Mouse (Mus musculus): ENCODE measurements around the gene Tia1. TPM values are rescaled to one million over a fixed set of nuclear protein-coding genes. Genes with fewer than 3 reads are reported as not detected.

Tia1 gene
- 15.2 and 19.3 TPM in 2 replicates for polyA plus RNA-seq (2012; ENCODE audit: insufficient read depth, insufficient read length, missing spikeins)

DNA sequence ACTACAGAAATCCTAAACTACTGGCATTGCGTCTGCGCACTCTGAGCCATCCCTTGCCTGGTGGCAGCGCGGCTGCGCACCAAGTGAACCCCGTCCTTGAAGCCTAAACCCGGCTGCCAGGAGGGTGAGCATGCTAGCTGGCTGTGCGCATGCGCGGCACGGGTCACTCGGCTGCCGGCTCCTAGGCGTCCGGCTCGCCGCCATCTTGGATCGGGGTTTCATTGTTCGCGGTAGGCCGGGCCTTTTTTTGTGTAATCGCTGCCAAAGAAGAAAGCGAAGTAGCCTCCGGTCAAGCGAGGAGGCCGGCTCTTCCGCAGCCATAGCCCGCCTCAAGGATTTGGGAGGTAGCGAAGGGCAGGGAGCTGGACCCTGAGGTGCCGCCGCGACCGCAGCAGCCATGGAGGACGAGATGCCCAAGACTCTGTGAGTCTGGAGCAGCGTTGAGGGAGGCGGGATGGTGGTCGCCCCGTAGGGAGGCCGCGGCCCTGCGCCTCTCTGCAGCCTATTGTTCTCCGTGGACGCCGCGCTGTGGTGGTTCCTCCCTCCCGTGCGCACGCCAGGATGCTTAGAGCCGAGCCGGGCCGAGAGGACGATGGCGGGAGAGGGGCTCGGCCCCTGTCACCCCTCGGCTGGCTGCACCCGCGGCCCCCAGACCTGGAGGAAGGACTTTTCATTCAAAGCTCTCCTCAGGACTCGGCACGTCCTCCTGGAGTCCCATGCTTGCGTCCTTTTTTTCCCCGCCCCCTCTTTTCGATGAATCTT, at the start of gene Tia1:
Tia1 (plus strand) TSS at position 120 of the 762 bp plus-strand sequence.
- Histone ChIP-seq H3K4me3 (ENCODE audit: insufficient read depth, low read depth, low read length) (peak within 1 kb of the TSS; percentile 86), H3K27ac (replicated peaks; ENCODE audit: low read depth, low read length) (peak within 1 kb of the TSS; percentile 97), H3K4me1 (ENCODE audit: control insufficient read depth, insufficient read depth, insufficient read length, low read length) (peaks cover 9% of the 10 kb centered on the region)

GRCm38 (mm10) chr6:86354948-86355347, 49.1 kb upstream of the Tia1 start:
- Histone ChIP-seq H3K27ac (replicated peaks; ENCODE audit: low read depth, low read length) (no peak overlapping the region), H3K4me3 (ENCODE audit: insufficient read depth, low read depth, low read length) (no peak overlapping the region), H3K4me1 (ENCODE audit: control insufficient read depth, insufficient read depth, insufficient read length, low read length) (no peaks in the 10 kb centered on the region)

DNA sequence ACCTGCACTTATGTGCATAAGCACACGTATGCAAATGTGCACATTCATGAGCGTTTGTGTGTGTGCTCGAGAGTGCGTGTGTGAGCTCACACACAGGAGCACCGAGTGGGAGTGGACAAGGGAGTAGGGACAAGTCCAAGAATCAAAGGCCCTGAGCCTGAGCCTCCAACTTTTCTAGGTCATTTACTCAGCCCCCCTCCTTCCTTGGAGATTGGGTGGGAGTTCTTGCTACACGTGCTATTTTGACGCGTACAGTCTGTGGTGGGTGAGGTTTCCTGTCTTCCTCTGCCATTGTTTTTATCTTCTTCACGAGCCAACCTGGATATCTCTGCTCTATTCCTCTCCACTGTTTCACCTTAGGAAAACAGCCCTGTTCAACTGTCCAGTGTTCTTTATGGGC, 47.1 kb upstream of the Tia1 start:
- Histone ChIP-seq H3K4me3 (ENCODE audit: insufficient read depth, low read depth, low read length) (no peak overlapping the region), H3K27ac (replicated peaks; ENCODE audit: low read depth, low read length) (no peak overlapping the region), H3K4me1 (ENCODE audit: control insufficient read depth, insufficient read depth, insufficient read length, low read length) (no peaks in the 10 kb centered on the region)

DNA sequence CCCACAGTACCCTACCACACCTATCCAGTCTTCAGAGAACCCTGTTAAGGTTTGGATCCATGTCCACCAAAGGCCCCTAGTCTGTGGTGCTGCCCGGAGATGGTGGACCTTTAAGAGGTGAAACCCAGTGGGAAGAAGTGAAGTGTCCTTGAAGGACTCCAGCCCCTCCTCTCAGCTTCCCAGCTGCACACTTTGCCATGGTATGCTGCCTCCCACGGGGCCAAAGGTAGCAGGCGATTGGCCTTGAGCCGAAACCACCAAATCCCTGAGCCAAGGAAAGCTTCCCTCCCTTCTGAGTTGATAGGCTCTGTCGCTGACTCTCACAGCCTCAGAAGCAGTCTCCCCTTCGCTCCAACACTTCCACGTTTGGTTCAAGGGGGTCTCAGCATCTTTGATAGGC, 43.3 kb upstream of the Tia1 start:
- H3K4me3 ChIP-seq (ENCODE audit: insufficient read depth, low read depth, low read length), result no peak overlapping the region
- no peak overlapping the region for H3K27ac ChIP-seq (replicated peaks; ENCODE audit: low read depth, low read length)
- H3K4me1 ChIP-seq (ENCODE audit: control insufficient read depth, insufficient read depth, insufficient read length, low read length), result no peaks in the 10 kb centered on the region

DNA sequence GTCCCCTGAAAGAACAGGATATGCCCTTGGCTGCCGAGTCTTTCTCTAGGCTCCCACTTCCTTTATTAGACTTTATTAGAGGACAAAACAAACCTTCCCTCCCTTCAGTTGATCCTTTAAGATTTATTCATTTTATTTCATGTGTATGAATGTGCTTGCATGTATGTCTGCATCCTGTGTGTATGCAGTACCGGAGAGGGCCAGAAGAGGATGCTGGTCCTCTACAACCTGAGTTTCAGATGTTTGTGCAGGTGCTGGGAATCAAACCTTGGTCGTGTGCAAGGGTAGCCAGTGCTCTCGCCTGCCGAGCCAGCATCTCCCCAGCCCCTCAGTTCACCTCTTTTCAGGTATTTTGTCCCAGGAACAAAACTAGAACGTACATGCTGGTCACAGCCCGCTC, 42.6 kb upstream of the Tia1 start:
- Histone ChIP-seq H3K4me3 (ENCODE audit: insufficient read depth, low read depth, low read length) (no peak overlapping the region), H3K27ac (replicated peaks; ENCODE audit: low read depth, low read length) (no peak overlapping the region), H3K4me1 (ENCODE audit: control insufficient read depth, insufficient read depth, insufficient read length, low read length) (no peaks in the 10 kb centered on the region)

DNA sequence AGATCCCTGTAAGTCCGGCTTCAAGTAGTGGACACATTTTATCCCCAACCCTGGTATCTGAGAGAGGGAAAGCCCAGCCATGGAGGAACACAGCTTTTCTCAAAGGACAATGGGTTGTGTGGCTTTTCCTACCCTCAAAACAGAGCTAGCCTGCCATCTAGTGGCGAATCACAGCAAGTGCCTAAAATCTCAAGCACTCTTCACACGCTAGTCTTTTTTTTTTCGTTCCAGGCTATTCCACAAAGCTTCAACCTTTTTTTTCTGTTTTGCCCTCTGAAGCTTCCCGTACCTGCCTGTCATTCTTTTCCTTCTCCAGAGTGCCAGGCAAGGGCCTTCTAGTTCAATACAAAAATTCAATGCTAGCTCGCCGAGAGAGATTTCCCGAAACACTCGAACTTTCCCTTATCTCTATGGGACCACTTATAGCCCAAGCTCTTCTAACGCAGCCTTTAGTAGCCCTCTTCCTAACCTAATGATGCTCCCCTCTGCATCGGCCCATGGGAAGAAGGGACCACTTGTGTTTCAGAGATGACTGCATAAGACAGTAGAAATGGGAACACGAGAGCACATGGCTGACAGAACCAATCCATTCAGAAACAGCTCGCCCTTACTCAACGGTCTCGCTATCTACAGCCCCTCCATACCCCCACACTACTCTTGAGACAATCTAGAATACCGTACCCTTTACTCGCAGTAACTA, 39.4 kb upstream of the Tia1 start:
- Histone ChIP-seq H3K4me1 (ENCODE audit: control insufficient read depth, insufficient read depth, insufficient read length, low read length) (no peaks in the 10 kb centered on the region), H3K27ac (replicated peaks; ENCODE audit: low read depth, low read length) (no peak overlapping the region), H3K4me3 (ENCODE audit: insufficient read depth, low read depth, low read length) (peak overlapping the region; percentile 61)

GRCm38 (mm10) chr6:86365371-86366124, 38.5 kb upstream of the Tia1 start, which contains the start of gene Fam136a:
TSS of gene Fam136a (plus strand) at chr6:86365646.
- peak within 1 kb of the TSS; percentile 25 for H3K27ac ChIP-seq (replicated peaks; ENCODE audit: low read depth, low read length)
- H3K4me3 ChIP-seq (ENCODE audit: insufficient read depth, low read depth, low read length), result peak within 1 kb of the TSS; percentile 76
- no peaks in the 10 kb centered on the region for H3K4me1 ChIP-seq (ENCODE audit: control insufficient read depth, insufficient read depth, insufficient read length, low read length)

- peak overlapping the region; percentile 76 for H3K4me3 ChIP-seq (ENCODE audit: insufficient read depth, low read depth, low read length)
- H3K4me1 ChIP-seq (ENCODE audit: control insufficient read depth, insufficient read depth, insufficient read length, low read length), result no peaks in the 10 kb centered on the region
- peak overlapping the region; percentile 25 for H3K27ac ChIP-seq (replicated peaks; ENCODE audit: low read depth, low read length)
These were observed 37.7 kb upstream of the Tia1 start for GRCm38 (mm10) chr6:86366125-86366852.

- Histone ChIP-seq H3K4me3 (ENCODE audit: insufficient read depth, low read depth, low read length) (no peak overlapping the region), H3K4me1 (ENCODE audit: control insufficient read depth, insufficient read depth, insufficient read length, low read length) (no peaks in the 10 kb centered on the region), H3K27ac (replicated peaks; ENCODE audit: low read depth, low read length) (no peak overlapping the region)
These were observed 37.2 kb upstream of the Tia1 start for GRCm38 (mm10) chr6:86366853-86367249.

GRCm38 (mm10) chr6:86368479-86368878, 35.5 kb upstream of the Tia1 start:
- no peak overlapping the region for H3K27ac ChIP-seq (replicated peaks; ENCODE audit: low read depth, low read length)

GRCm38 (mm10) chr6:86370093-86370713, 33.8 kb upstream of the Tia1 start:
- no peak overlapping the region for H3K27ac ChIP-seq (replicated peaks; ENCODE audit: low read depth, low read length)
- 0 out of 2 replicates have a peak, but pooled peaks cover 2% of the 10 kb centered on the region for H3K4me1 ChIP-seq (ENCODE audit: control insufficient read depth, insufficient read depth, insufficient read length, low read length)
- H3K4me3 ChIP-seq (ENCODE audit: insufficient read depth, low read depth, low read length), result no peak overlapping the region; the same call in 1 of the 2 replicates

More at GRCm38 (mm10) chr6:86368479-86368878, 35.5 kb upstream of the Tia1 start:
- Histone ChIP-seq H3K4me3 (ENCODE audit: insufficient read depth, low read depth, low read length) (no peak overlapping the region), H3K4me1 (ENCODE audit: control insufficient read depth, insufficient read depth, insufficient read length, low read length) (0 out of 2 replicates have a peak, but pooled peaks cover 2% of the 10 kb centered on the region)

GRCm38 (mm10) chr6:86370764-86371339, 33.2 kb upstream of the Tia1 start, which contains the start of gene Snrpg:
TSS of gene Snrpg (plus strand) at chr6:86371304.
- Histone ChIP-seq H3K27ac (replicated peaks; ENCODE audit: low read depth, low read length) (peak within 1 kb of the TSS; percentile 75), H3K4me1 (ENCODE audit: control insufficient read depth, insufficient read depth, insufficient read length, low read length) (0 out of 2 replicates have a peak, but pooled peaks cover 2% of the 10 kb centered on the region), H3K4me3 (ENCODE audit: insufficient read depth, low read depth, low read length) (peak within 1 kb of the TSS; percentile 83)

DNA sequence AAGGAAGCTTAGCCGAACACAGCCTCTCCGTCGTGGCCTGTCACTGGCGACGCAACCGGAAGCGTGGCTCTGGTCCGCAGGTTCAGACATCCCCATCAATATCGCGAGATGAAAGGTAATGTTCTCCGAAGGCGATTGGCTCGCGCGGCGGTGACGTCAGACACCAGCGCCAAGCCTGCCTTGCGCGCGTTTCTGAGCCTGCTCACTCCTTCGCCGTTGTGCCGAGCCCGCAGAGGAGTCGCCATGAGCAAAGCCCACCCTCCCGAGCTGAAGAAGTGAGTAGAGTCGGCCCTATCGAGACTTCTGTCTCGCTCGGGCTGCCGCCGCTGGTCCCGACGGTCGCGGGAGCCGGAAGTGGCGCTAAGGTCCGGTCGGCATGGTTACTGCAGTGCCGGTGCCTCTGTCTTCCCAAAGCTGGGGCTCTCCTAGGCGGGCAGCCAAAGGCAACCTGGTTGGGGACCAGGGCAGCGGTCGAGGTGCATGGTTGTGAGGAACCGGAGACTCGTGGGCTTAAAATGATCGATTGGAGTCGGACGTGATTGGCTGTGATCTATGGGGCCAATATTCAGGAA, 32.6 kb upstream of the Tia1 start:
- Histone ChIP-seq H3K4me3 (ENCODE audit: insufficient read depth, low read depth, low read length) (peak overlapping the region; percentile 83), H3K27ac (replicated peaks; ENCODE audit: low read depth, low read length) (peak overlapping the region; percentile 75), H3K4me1 (ENCODE audit: control insufficient read depth, insufficient read depth, insufficient read length, low read length) (0 out of 2 replicates have a peak, but pooled peaks cover 2% of the 10 kb centered on the region)
